Mouse (Mus musculus): ENCODE results near the gene Ssbp2. TPM values are rescaled to one million over a fixed set of nuclear protein-coding genes. Genes with fewer than 3 reads are reported as not detected.

Gene Ssbp2
- polyA plus RNA-seq, 1 experiment, result 125 TPM

- H3K27ac ChIP-seq (ENCODE audit: control insufficient read depth, insufficient read depth, low read length), result no peak overlapping the region
- H3K36me3 ChIP-seq (ENCODE audit: control insufficient read depth, insufficient read depth, low read length), result peaks cover 54% of the 10 kb centered on the region
- TF ChIP-seq POLR2A (IDR thresholded peaks at IDR 0.05; ENCODE audit: control insufficient read depth, extremely low read depth, insufficient read depth, low read length, poor library complexity) (no peak), CTCF (IDR thresholded peaks at IDR 0.05; ENCODE audit: borderline replicate concordance, control insufficient read depth, extremely low read depth, insufficient read depth, low read length, poor library complexity) (no peak)
- no peak overlapping the region for H3K4me3 ChIP-seq (ENCODE audit: control insufficient read depth, insufficient read depth, low read length)
- no peaks in the 10 kb centered on the region for H3K4me1 ChIP-seq (replicated peaks; ENCODE audit: control insufficient read depth, insufficient read depth, low read length)
- WGBS, result 79% methylated on average over 8 of the region's 8 CpGs
- no peaks in the 10 kb centered on the region for H3K27me3 ChIP-seq (ENCODE audit: control insufficient read depth, insufficient read depth, low read length)
- DNase-seq, result no peak
Observed at GRCm38 (mm10) chr13:91680764-91681437, 220.8 kb downstream of the Ssbp2 start.

GRCm38 (mm10) chr13:91681474-91681873 is 221.4 kb downstream of the Ssbp2 start:
- 98% methylated on average over 3 of the region's 3 CpGs for WGBS
- Histone ChIP-seq H3K4me3 (ENCODE audit: control insufficient read depth, insufficient read depth, low read length) (no peak overlapping the region), H3K4me1 (replicated peaks; ENCODE audit: control insufficient read depth, insufficient read depth, low read length) (no peaks in the 10 kb centered on the region), H3K36me3 (ENCODE audit: control insufficient read depth, insufficient read depth, low read length) (peaks cover 57% of the 10 kb centered on the region), H3K27ac (ENCODE audit: control insufficient read depth, insufficient read depth, low read length) (no peak overlapping the region), H3K27me3 (ENCODE audit: control insufficient read depth, insufficient read depth, low read length) (no peaks in the 10 kb centered on the region)
- TF ChIP-seq POLR2A (IDR thresholded peaks at IDR 0.05; ENCODE audit: control insufficient read depth, extremely low read depth, insufficient read depth, low read length, poor library complexity) (no peak), CTCF (IDR thresholded peaks at IDR 0.05; ENCODE audit: borderline replicate concordance, control insufficient read depth, extremely low read depth, insufficient read depth, low read length, poor library complexity) (no peak)
- no peak for DNase-seq

DNA sequence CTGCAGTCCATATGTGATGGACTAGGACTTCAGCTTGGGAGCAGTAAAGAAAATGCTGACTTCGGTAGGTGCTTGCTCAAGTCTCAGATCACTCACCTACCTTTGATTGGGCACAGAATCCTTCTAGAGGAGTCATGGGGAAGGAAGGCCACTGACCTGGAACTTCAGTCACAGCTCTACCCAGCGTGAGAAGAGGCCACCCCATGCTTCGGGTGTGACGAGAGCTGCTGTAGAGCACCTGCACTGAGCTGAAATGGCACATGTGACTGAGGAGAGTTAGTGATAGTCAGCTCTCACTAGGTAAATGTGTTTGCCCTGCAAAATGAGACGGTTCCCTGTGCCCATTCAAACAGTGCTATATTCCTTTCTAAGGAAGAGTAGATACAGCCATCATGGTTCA is 230.0 kb downstream of the Ssbp2 start:
- peaks cover 47% of the 10 kb centered on the region for H3K36me3 ChIP-seq (ENCODE audit: control insufficient read depth, insufficient read depth, low read length)
- 98% methylated on average over 5 of the region's 5 CpGs for WGBS
- no peak for TF ChIP-seq POLR2A (IDR thresholded peaks at IDR 0.05; ENCODE audit: control insufficient read depth, extremely low read depth, insufficient read depth, low read length, poor library complexity)
- TF ChIP-seq CTCF (IDR thresholded peaks at IDR 0.05; ENCODE audit: borderline replicate concordance, control insufficient read depth, extremely low read depth, insufficient read depth, low read length, poor library complexity), result no peak

DNA sequence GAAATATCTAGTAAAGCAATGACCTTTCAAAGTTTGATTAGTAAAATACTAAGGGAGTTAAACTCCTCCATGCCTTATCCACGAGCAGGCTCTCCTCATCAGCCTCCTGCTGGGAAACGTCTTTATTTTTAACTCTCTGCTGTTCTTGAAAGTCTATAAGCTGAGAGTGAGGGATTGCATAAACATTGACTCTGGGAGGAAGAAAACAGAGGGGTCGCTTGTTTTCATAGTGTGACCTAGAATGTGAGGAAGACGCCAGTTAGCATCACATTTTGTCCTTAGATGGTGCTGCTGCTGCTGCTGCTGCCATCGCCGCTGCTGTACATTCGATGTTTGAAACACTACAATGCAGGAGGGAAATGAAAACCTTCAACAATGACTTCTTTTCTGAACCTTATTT is 233.5 kb downstream of the Ssbp2 start:
- Histone ChIP-seq H3K36me3 (ENCODE audit: control insufficient read depth, insufficient read depth, low read length) (peaks cover 36% of the 10 kb centered on the region), H3K4me3 (ENCODE audit: control insufficient read depth, insufficient read depth, low read length) (no peak overlapping the region), H3K27me3 (ENCODE audit: control insufficient read depth, insufficient read depth, low read length) (no peaks in the 10 kb centered on the region), H3K4me1 (replicated peaks; ENCODE audit: control insufficient read depth, insufficient read depth, low read length) (no peaks in the 10 kb centered on the region), H3K27ac (ENCODE audit: control insufficient read depth, insufficient read depth, low read length) (no peak overlapping the region)
- DNase-seq, result no peak
- TF ChIP-seq POLR2A (IDR thresholded peaks at IDR 0.05; ENCODE audit: control insufficient read depth, extremely low read depth, insufficient read depth, low read length, poor library complexity) (no peak), CTCF (IDR thresholded peaks at IDR 0.05; ENCODE audit: borderline replicate concordance, control insufficient read depth, extremely low read depth, insufficient read depth, low read length, poor library complexity) (no peak)
- WGBS, result 96% methylated on average over 7 of the region's 7 CpGs

More for the DNA sequence above, 230.0 kb downstream of the Ssbp2 start:
- Histone ChIP-seq H3K27ac (ENCODE audit: control insufficient read depth, insufficient read depth, low read length) (no peak overlapping the region), H3K4me1 (replicated peaks; ENCODE audit: control insufficient read depth, insufficient read depth, low read length) (no peaks in the 10 kb centered on the region), H3K4me3 (ENCODE audit: control insufficient read depth, insufficient read depth, low read length) (no peak overlapping the region), H3K27me3 (ENCODE audit: control insufficient read depth, insufficient read depth, low read length) (no peaks in the 10 kb centered on the region)
- no peak for DNase-seq

DNA sequence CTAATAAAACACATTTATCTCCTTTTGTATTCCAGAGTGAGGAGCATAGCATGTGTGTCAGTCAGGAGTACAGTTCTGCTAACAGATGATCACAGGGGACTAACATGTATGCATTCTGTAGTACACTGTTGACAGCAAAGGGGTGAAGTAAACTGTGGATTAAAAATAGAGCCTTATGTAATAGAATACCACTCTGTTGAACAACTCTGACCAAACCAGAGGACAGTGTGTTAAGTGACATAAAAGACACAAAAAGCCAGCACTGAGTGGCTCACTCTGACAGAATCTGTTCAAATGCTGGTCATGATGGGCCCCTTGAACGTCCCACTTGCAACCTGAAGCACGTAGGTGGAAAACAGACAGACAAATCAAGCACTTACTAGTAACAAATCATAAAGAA is 235.3 kb downstream of the Ssbp2 start:
- DNase-seq, result no peak
- Histone ChIP-seq H3K27ac (ENCODE audit: control insufficient read depth, insufficient read depth, low read length) (no peak overlapping the region), H3K36me3 (ENCODE audit: control insufficient read depth, insufficient read depth, low read length) (peaks cover 29% of the 10 kb centered on the region), H3K4me1 (replicated peaks; ENCODE audit: control insufficient read depth, insufficient read depth, low read length) (no peaks in the 10 kb centered on the region), H3K27me3 (ENCODE audit: control insufficient read depth, insufficient read depth, low read length) (no peaks in the 10 kb centered on the region), H3K4me3 (ENCODE audit: control insufficient read depth, insufficient read depth, low read length) (no peak overlapping the region)
- 94% methylated on average over 2 of the region's 2 CpGs for WGBS
- TF ChIP-seq CTCF (IDR thresholded peaks at IDR 0.05; ENCODE audit: borderline replicate concordance, control insufficient read depth, extremely low read depth, insufficient read depth, low read length, poor library complexity) (no peak), POLR2A (IDR thresholded peaks at IDR 0.05; ENCODE audit: control insufficient read depth, extremely low read depth, insufficient read depth, low read length, poor library complexity) (no peak)

DNA sequence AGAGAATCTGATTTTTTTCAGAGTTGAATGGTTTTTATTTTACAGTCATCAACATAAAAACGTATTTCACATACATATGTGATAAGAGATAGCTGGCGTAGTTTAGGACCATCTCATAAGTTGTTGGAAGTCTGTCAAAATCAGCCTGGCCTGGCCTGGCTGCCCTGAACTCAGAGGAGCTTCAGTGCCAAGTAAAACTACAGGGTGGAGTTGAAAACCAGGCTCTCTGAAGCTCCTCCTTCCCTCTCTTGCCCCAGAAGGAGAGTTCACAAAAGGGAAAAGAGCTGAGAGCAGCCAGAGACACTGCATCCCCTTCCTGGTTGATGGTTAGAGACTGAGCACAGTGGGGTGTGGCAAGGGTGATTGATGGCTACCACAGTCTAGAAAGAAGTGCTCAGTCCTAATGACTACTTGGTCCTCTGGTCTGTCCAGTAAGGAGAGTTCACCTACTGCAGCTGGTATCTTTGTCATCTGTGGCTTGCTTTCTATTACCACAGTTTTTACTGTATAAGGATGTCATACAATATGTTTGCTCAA is 236.1 kb downstream of the Ssbp2 start:
- no peak for TF ChIP-seq POLR2A (IDR thresholded peaks at IDR 0.05; ENCODE audit: control insufficient read depth, extremely low read depth, insufficient read depth, low read length, poor library complexity)
- no peak for TF ChIP-seq CTCF (IDR thresholded peaks at IDR 0.05; ENCODE audit: borderline replicate concordance, control insufficient read depth, extremely low read depth, insufficient read depth, low read length, poor library complexity)

More for the DNA sequence above, 236.1 kb downstream of the Ssbp2 start:
- no peak overlapping the region for H3K4me3 ChIP-seq (ENCODE audit: control insufficient read depth, insufficient read depth, low read length)
- DNase-seq, result no peak
- peaks cover 35% of the 10 kb centered on the region for H3K36me3 ChIP-seq (ENCODE audit: control insufficient read depth, insufficient read depth, low read length)
- H3K27ac ChIP-seq (ENCODE audit: control insufficient read depth, insufficient read depth, low read length), result no peak overlapping the region
- no peaks in the 10 kb centered on the region for H3K27me3 ChIP-seq (ENCODE audit: control insufficient read depth, insufficient read depth, low read length)
- no peaks in the 10 kb centered on the region for H3K4me1 ChIP-seq (replicated peaks; ENCODE audit: control insufficient read depth, insufficient read depth, low read length)
- 88% methylated on average over 2 of the region's 2 CpGs for WGBS

Measured in thymus, adult 2 months (tissue).